Mouse (Mus musculus) kidney, adult 2 months (tissue): Measurements from ENCODE around the gene Arf6. TPM values are rescaled to one million over a fixed set of nuclear protein-coding genes. Genes with fewer than 3 reads are reported as not detected.
"Not testable (repeated sequence)": the region's sequence is repeated elsewhere in the genome, so short reads cannot be mapped to it uniquely, and the experiment has no call there.

Experiments used
- DNase-seq: peaks from one replicate; pipeline ENCODE4 v3.0.0; 2021
- H3K27ac ChIP-seq: fragments of 200-500 bp; 2 replicates; pipeline ENCODE4 v1.5.1; 2012; ENCODE audit warnings: low read depth, low read length, control low read depth, inconsistent platforms; ENCODE audit not compliant: insufficient read depth
- H3K27me3 ChIP-seq: fragments of 200-500 bp; replicated peaks from 2 replicates; pipeline ENCODE4 v1.6.1; 2012; ENCODE audit warnings: mild to moderate bottlenecking, moderate library complexity, low read length, inconsistent platforms; ENCODE audit not compliant: control insufficient read depth, insufficient read depth
- H3K36me3 ChIP-seq: fragments of 200-500 bp; 2 replicates; pipeline ENCODE4 v1.6.1; 2012; ENCODE audit warnings: mild to moderate bottlenecking, moderate library complexity, low read length, inconsistent platforms; ENCODE audit not compliant: control insufficient read depth, insufficient read depth
- H3K4me1 ChIP-seq: fragments of 200-500 bp; 2 replicates; pipeline ENCODE4 v1.6.1; 2011; ENCODE audit warnings: low read length; ENCODE audit not compliant: control insufficient read depth, insufficient read depth
- H3K4me3 ChIP-seq: fragments of 200-500 bp; 2 replicates; pipeline ENCODE4 v1.5.1; 2011; ENCODE audit warnings: mild to moderate bottlenecking, low read depth, low read length, control low read depth; ENCODE audit not compliant: insufficient read depth
- CTCF ChIP-seq: fragments of 200-500 bp; conservative IDR thresholded peaks from 2 replicates; pipeline ENCODE4 v1.5.1; 2011; ENCODE audit warnings: low read depth, mild to moderate bottlenecking, control low read depth, low read length, moderate library complexity, mixed read lengths; ENCODE audit not compliant: insufficient read depth, insufficient read length
- POLR2A ChIP-seq: fragments of 200-500 bp; IDR thresholded peaks from one replicate; pipeline ENCODE4 v1.6.1; 2011; ENCODE audit warnings: low read depth, low read length, control low read depth
- WGBS: fragments of 180-500 bp; shearing (Covaris S2); methylation state at CpG from one replicate; pipeline ENCODE4 v1.1.7; 2018; 5-methylcytosine and 5-hydroxymethylcytosine counted together
- polyA plus RNA-seq: library from polyadenylated mRNA; depleted of rRNA; stranded (reverse); fragments of >200 nt; gene quantifications from 2 replicates; pipeline ENCODE4 v1.2.3, GENCODE M21; 2012

Arf6 gene
- polyA plus RNA-seq, 1 experiment, result 90.7 TPM

GRCm38 (mm10) chr12:69357300-69357646 is 14.7 kb upstream of the Arf6 start:
- DNase-seq, result no peak
- Histone ChIP-seq H3K36me3 (peaks cover 5% of the 10 kb centered on the region; the same call in 1 of the 2 replicates), H3K4me1 (peaks cover 7% of the 10 kb centered on the region; the same call in 1 of the 2 replicates), H3K27me3 (no peaks in the 10 kb centered on the region), H3K27ac (peak overlapping the region; percentile 74), H3K4me3 (peak overlapping the region; percentile 70)
- TF ChIP-seq CTCF (no peak), POLR2A (no peak)
- WGBS, result 3% methylated on average over 13 of the region's 13 CpGs

GRCm38 (mm10) chr12:69360655-69360996 is 11.3 kb upstream of the Arf6 start:
- Histone ChIP-seq H3K4me1 (peaks cover 4% of the 10 kb centered on the region; the same call in 1 of the 2 replicates), H3K27ac (no peak overlapping the region), H3K4me3 (no peak overlapping the region), H3K27me3 (no peaks in the 10 kb centered on the region), H3K36me3 (no peaks in the 10 kb centered on the region)
- WGBS, result 8% methylated on average over 5 of the region's 5 CpGs
- TF ChIP-seq POLR2A (no peak), CTCF (peak; percentile 32; the same call in 1 of the 2 replicates)
- DNase-seq, result peak; percentile 89

GRCm38 (mm10) chr12:69360997-69361899 is 10.7 kb upstream of the Arf6 start:
- H3K27ac ChIP-seq, result peak overlapping the region; percentile 86
- not testable (repeated sequence) for H3K27me3 ChIP-seq, H3K36me3 ChIP-seq, H3K4me1 ChIP-seq
- peak overlapping the region; percentile 64 for H3K4me3 ChIP-seq
- under 1% methylated on average over 44 of the region's 50 CpGs for WGBS
- peak; percentile 99 for DNase-seq

GRCm38 (mm10) chr12:69361919-69362318 is 10.0 kb upstream of the Arf6 start:
- H3K4me1 ChIP-seq, result peaks cover 2% of the 10 kb centered on the region; the same call in 1 of the 2 replicates
- H3K4me3 ChIP-seq, result peak overlapping the region; percentile 64
- no peak for TF ChIP-seq CTCF
- no peak for TF ChIP-seq POLR2A
- H3K27ac ChIP-seq, result peak overlapping the region; percentile 86
- H3K36me3 ChIP-seq, result no peaks in the 10 kb centered on the region
- H3K27me3 ChIP-seq, result no peaks in the 10 kb centered on the region
- DNase-seq, result no peak
- WGBS, result 17% methylated on average over 10 of the region's 10 CpGs

GRCm38 (mm10) chr12:69362388-69362787 is 9.6 kb upstream of the Arf6 start:
- no peak for DNase-seq
- H3K36me3 ChIP-seq, result no peaks in the 10 kb centered on the region
- 61% methylated on average over 4 of the region's 4 CpGs for WGBS
- H3K27ac ChIP-seq, result no peak overlapping the region
- TF ChIP-seq POLR2A, result no peak
- TF ChIP-seq CTCF, result no peak
- peaks cover 2% of the 10 kb centered on the region; the same call in 1 of the 2 replicates for H3K4me1 ChIP-seq
- H3K4me3 ChIP-seq, result no peak overlapping the region
- no peaks in the 10 kb centered on the region for H3K27me3 ChIP-seq

- H3K4me1 ChIP-seq, DNase-seq, H3K4me3 ChIP-seq, H3K36me3 ChIP-seq, H3K27me3 ChIP-seq, H3K27ac ChIP-seq: not testable (repeated sequence)
- WGBS, result 97% methylated on average over 7 of the region's 7 CpGs
These were observed 8.8 kb upstream of the Arf6 start for GRCm38 (mm10) chr12:69363110-69363509.

GRCm38 (mm10) chr12:69363899-69364762 is 7.8 kb upstream of the Arf6 start:
- 3% methylated on average over 32 of the region's 32 CpGs for WGBS
- TF ChIP-seq POLR2A, result peak; percentile 85
- TF ChIP-seq CTCF, result no peak
- H3K27me3 ChIP-seq, result no peaks in the 10 kb centered on the region
- DNase-seq, result peak; percentile 90
- H3K36me3 ChIP-seq, result no peaks in the 10 kb centered on the region
- peak overlapping the region; percentile 90 for H3K27ac ChIP-seq
- peak overlapping the region; percentile 48 for H3K4me3 ChIP-seq
- peaks cover 6% of the 10 kb centered on the region; the same call in 1 of the 2 replicates for H3K4me1 ChIP-seq
